In the genomic region with DNA sequence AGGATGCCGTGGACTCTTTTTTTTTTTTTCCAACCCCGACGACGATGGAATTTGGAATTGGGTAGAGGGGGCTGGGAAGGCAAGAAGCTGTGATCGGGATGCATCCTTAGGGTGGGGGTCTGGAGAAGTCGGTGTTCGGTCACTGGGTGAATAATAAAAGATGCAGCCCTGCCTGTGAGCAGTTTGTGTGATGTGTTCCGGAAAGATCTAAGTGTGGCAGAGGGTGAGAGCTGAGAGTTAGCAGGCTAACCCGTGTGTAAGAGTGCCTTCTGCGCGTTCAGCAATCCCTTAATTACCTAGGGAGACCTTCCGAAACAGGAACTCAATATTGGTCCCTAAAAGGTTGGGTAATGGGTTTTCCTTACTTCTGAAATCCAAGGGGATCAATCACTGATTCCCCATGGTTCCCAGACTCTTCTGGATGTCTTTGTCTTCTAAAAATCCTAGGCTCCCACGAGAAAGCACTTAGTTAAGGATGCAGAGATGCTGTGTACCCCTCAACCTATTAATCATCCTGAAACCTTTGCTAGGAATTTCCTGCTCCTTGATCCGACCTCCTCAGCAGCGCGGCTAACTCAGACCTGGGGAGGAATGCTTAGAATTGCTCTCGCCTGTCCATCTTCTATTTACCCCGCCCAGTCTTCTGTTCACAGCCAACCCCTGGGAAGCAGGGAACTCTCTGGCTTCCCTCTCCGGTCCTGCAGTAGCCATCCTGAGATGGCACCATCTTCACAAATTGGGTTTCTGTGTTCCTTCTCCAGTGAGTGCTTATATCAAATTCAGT, we compare ENCODE assay signal across 8 mouse cellular contexts.
DNase-seq lines count a peak whose midpoint lies in the region; ATAC-seq lines count a peak whose summit lies in the region.

No protein-coding gene starts in this region.

- peak overlapping the region; percentile 56 for H3K9ac ChIP-seq in midbrain, embryonic 13.5 days (replicated peaks)

- H3K27me3 ChIP-seq in forebrain, embryonic 10.5 days (ENCODE audit: poor library complexity, severe bottlenecking) = peaks cover 40% of the 10 kb centered on the region
- H3K27me3 ChIP-seq in midbrain, embryonic 13.5 days = peaks cover 9% of the 10 kb centered on the region; the same call in 1 of the 2 replicates

- no peaks in the 10 kb centered on the region for H3K36me3 ChIP-seq in forebrain, embryonic 10.5 days (replicated peaks)
- no peaks in the 10 kb centered on the region for H3K36me3 ChIP-seq in midbrain, embryonic 13.5 days

- DNase-seq in frontal cortex, postnatal 36 days (ENCODE audit: low spot score in 2 of 2) = peak; percentile 12 to 28
- DNase-seq in frontal cortex, postnatal 10 days (ENCODE audit: low spot score in 2 of 2) = no peak
- peak; percentile 60 for DNase-seq in ZHBTc4 (ENCODE audit: low read depth, low spot score)
- DNase-seq in forebrain, embryonic 10.5 days (ENCODE audit: extremely low spot score, low spot score) = peak; percentile 46
- DNase-seq in kidney, adult 8-10 months = peak; percentile 39 to 50
- DNase-seq in natural killer cell, adult 2 months (ENCODE audit: low spot score in 2 of 2) = no peak
- no peak for DNase-seq in spleen, postnatal 14 days (ENCODE audit: low spot score in 2 of 2)

- no peaks in the 10 kb centered on the region for H3K9me3 ChIP-seq in forebrain, embryonic 10.5 days
- no peaks in the 10 kb centered on the region for H3K9me3 ChIP-seq in midbrain, embryonic 13.5 days

- peak overlapping the region; percentile 68 for H3K4me3 ChIP-seq in forebrain, embryonic 10.5 days
- H3K4me3 ChIP-seq in midbrain, embryonic 13.5 days (replicated peaks) = peak overlapping the region; percentile 53

- peak; percentile 74 for ATAC-seq in midbrain, embryonic 13.5 days

- WGBS in forebrain, embryonic 10.5 days = 3% methylated on average over 19 of the region's 19 CpGs
- 2% methylated on average over 19 of the region's 19 CpGs for whole genome bisulfite sequencing in midbrain, embryonic 13.5 days

- H3K4me1 ChIP-seq in forebrain, embryonic 10.5 days = peaks cover 25% of the 10 kb centered on the region
- peaks cover 14% of the 10 kb centered on the region for H3K4me1 ChIP-seq in midbrain, embryonic 13.5 days (replicated peaks)

- peak overlapping the region; percentile 90 for H3K4me2 ChIP-seq in midbrain, embryonic 13.5 days (replicated peaks)

- H3K27ac ChIP-seq in forebrain, embryonic 10.5 days = peak overlapping the region; percentile 69; the same call in 1 of the 2 replicates
- no peak overlapping the region for H3K27ac ChIP-seq in midbrain, embryonic 13.5 days

Comparison
In these comparisons a context has a peak if more than half of its experiments do, and no peak if none do; other contexts are left out.
1. DNase-seq: peak in frontal cortex, postnatal 36 days (2 of 2), ZHBTc4 (single experiment), forebrain, embryonic 10.5 days (single experiment) and kidney, adult 8-10 months (2 of 2); none in frontal cortex, postnatal 10 days (0 of 2), natural killer cell, adult 2 months (0 of 2) and spleen, postnatal 14 days (0 of 2).